In genomic region chrX:37811179-37811578, GRCm38 (mm10) we compare ENCODE assay signal across 11 mouse cellular contexts. TPM values are rescaled to one million over a fixed set of nuclear protein-coding genes. Genes with fewer than 3 reads are reported as not detected.
DNase-seq lines count a peak whose midpoint lies in the region; ATAC-seq and TF ChIP-seq lines count a peak whose summit lies in the region.
"Had no signal": no experiment of that assay in that cellular context is flagged by ENCODE, and none has a peak within 500 bp of the region (broad histone marks: within the 10 kb centered on the region; RNA-seq: fewer than 3 reads in every experiment).

No protein-coding gene starts in this region.

- no peak overlapping the region for H3K4me3 ChIP-seq in liver, embryonic 14.5 days (ENCODE audit: insufficient read depth in 1 of 2, low read depth in 2 of 2, low read length in 2 of 2)

- H3K9me3 ChIP-seq in liver, embryonic 14.5 days (ENCODE audit: control insufficient read depth, low read length): no peaks in the 10 kb centered on the region

- no peak overlapping the region for H3K4me2 ChIP-seq in liver, embryonic 14.5 days (ENCODE audit: low read depth)

- ATAC-seq in liver, embryonic 14.5 days (ENCODE audit: insufficient read depth): no peak
- no peak for ATAC-seq in activated CD4-positive, CD25-positive, alpha-beta regulatory T cell, adult 4 months
- no peak for ATAC-seq in megakaryocyte-erythroid progenitor cell, adult 5-6 weeks (replicated peaks; ENCODE audit: low FRiP score, low TSS enrichment, poor library complexity, severe bottlenecking)

- H3K27me3 ChIP-seq in liver, embryonic 14.5 days (ENCODE audit: control insufficient read depth, insufficient read depth, low read length): no peaks in the 10 kb centered on the region

- no peaks in the 10 kb centered on the region for H3K36me3 ChIP-seq in liver, embryonic 14.5 days (replicated peaks; ENCODE audit: control insufficient read depth, insufficient read depth, low read depth)

- H3K4me1 ChIP-seq in liver, embryonic 14.5 days (replicated peaks; ENCODE audit: control insufficient read depth in 2 of 2, insufficient read depth in 2 of 2, low read length in 1 of 2): no peaks in the 10 kb centered on the region

- no peak overlapping the region for H3K27ac ChIP-seq in liver, embryonic 14.5 days
- H3K27ac ChIP-seq: macrophage had no signal

- TF ChIP-seq EP300 in liver, embryonic 14.5 days (IDR thresholded peaks at IDR 0.05; ENCODE audit: low read depth): no peak

- peak; percentile 55 for TF ChIP-seq CTCF in liver, embryonic 14.5 days (IDR thresholded peaks at IDR 0.05; ENCODE audit: low read depth)

- H3K9ac ChIP-seq in liver, embryonic 14.5 days (replicated peaks): no peak overlapping the region

- WGBS in liver, embryonic 14.5 days (ENCODE audit: insufficient replicate concordance): 23% methylated on average over 5 of the region's 5 CpGs

- DNase-seq in heart, postnatal 4 days: peak; percentile 56
- no peak for DNase-seq in heart, adult 8-10 months (ENCODE audit: low spot score)
- peak; percentile 16 for DNase-seq in thymus, postnatal 4 days
- no peak for DNase-seq in thymus, postnatal 10 days (ENCODE audit: low spot score in 2 of 2)
- peak; percentile 55 for DNase-seq in embryo, embryonic 10.5 days (ENCODE audit: low spot score)
- no peak for DNase-seq in liver, embryonic 14.5 days (ENCODE audit: low read depth in 3 of 3, low spot score in 3 of 3)

RNA-seq across cellular contexts. Expression of gene Rhox5, which starts 6.5 kb away (rescaled TPM):
- 1 to 10 TPM; 3.2 to 7.1 TPM for total RNA-seq in heart, postnatal 4 days (2021)
- total RNA-seq in heart, adult 8-10 months (2022): 1 to 10 TPM in 3 of 4 experiments, under 1 TPM in 1; 0.60 to 3.8 (median 1.6) TPM
- polyA plus RNA-seq in liver, embryonic 14.5 days (2012; rRNA removed): 0.47 and 1.2 TPM in 2 replicates
- 1.3 TPM in 2 replicates for polyA plus RNA-seq in liver, embryonic 14.5 days (2014; fragmentation: Nextera tagmentation; extraction: Ambion mirVana)
- not detected for polyA plus RNA-seq in activated CD4-positive, CD25-positive, alpha-beta regulatory T cell, adult 4 months (2017; shearing (Covaris generic))
- total RNA-seq in megakaryocyte-erythroid progenitor cell, adult 5-6 weeks (2014; fragmentation: Nextera tagmentation): not detected in 2 replicates
- not detected in 2 replicates for total RNA-seq in megakaryocyte-erythroid progenitor cell, adult 5-6 weeks (2017)
- polyA plus RNA-seq: macrophage had no signal

RNA-seq across cellular contexts. Expression of gene Rhox6, which starts 15.5 kb away (rescaled TPM):
- not detected for total RNA-seq in heart, postnatal 4 days (2021)
- not detected for total RNA-seq in heart, adult 8-10 months (2022)
- polyA plus RNA-seq in liver, embryonic 14.5 days (2012; rRNA removed): not detected in 2 replicates
- not detected in 2 replicates for polyA plus RNA-seq in liver, embryonic 14.5 days (2014; fragmentation: Nextera tagmentation; extraction: Ambion mirVana)
- not detected for polyA plus RNA-seq in activated CD4-positive, CD25-positive, alpha-beta regulatory T cell, adult 4 months (2017; shearing (Covaris generic))
- total RNA-seq in megakaryocyte-erythroid progenitor cell, adult 5-6 weeks (2014; fragmentation: Nextera tagmentation): not detected in 2 replicates
- total RNA-seq in megakaryocyte-erythroid progenitor cell, adult 5-6 weeks (2017): not detected in 2 replicates
- polyA plus RNA-seq: heart, embryonic 14.5 days; macrophage; stomach, embryonic 14.5 days had no signal

RNA-seq across cellular contexts. Expression of gene Rhox7a, which starts 20.3 kb away (rescaled TPM):
- not detected for total RNA-seq in heart, postnatal 4 days (2021)
- total RNA-seq in heart, adult 8-10 months (2022): not detected
- not detected in 2 replicates for polyA plus RNA-seq in liver, embryonic 14.5 days (2012; rRNA removed)
- not detected in 2 replicates for polyA plus RNA-seq in liver, embryonic 14.5 days (2014; fragmentation: Nextera tagmentation; extraction: Ambion mirVana)
- not detected for polyA plus RNA-seq in activated CD4-positive, CD25-positive, alpha-beta regulatory T cell, adult 4 months (2017; shearing (Covaris generic))
- total RNA-seq in megakaryocyte-erythroid progenitor cell, adult 5-6 weeks (2014; fragmentation: Nextera tagmentation): not detected in 2 replicates
- total RNA-seq in megakaryocyte-erythroid progenitor cell, adult 5-6 weeks (2017): not detected in 2 replicates
- polyA plus RNA-seq: heart, embryonic 14.5 days; macrophage; stomach, embryonic 14.5 days had no signal

Comparison
In these comparisons a context has a peak if more than half of its experiments do, and no peak if none do; other contexts are left out.
1. DNase-seq: peak in heart, postnatal 4 days (single experiment), thymus, postnatal 4 days (single experiment) and embryo, embryonic 10.5 days (single experiment); none in heart, adult 8-10 months (single experiment), thymus, postnatal 10 days (0 of 2) and liver, embryonic 14.5 days (0 of 3).